Mouse (Mus musculus): ENCODE results near the gene Dnajc14. TPM values are rescaled to one million over a fixed set of nuclear protein-coding genes. Genes with fewer than 3 reads are reported as not detected.

The Dnajc14 gene
- polyA plus RNA-seq, 1 experiment from 2014 or later: 35.6 TPM

DNA sequence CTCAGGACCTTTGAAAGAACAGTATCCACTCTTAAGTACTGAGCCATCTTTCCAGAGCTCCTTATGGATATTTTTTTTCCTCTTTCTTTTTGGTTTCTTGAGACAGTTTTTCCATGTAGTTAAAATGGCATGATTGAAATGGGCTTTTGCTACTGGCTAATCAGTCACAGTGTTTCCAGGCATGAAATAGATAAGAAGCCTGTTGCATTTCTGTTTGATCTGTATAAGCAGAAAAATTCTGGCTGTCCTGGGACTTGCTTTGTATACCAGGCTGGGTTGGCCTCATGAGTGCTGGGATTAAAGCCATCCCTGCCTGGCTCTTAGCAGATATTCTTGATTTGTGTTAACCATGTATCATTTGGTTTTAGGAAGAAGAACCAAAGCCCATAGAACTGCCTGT lies 35.6 kb downstream of the Dnajc14 start:
- H3K4me1 ChIP-seq (ENCODE audit: control insufficient read depth, insufficient read depth, low read length): no peaks in the 10 kb centered on the region
- H3K27ac ChIP-seq (ENCODE audit: low read depth, low read length): no peak overlapping the region
- no peak overlapping the region for H3K4me2 ChIP-seq (ENCODE audit: low read depth, low read length)
- H3K4me3 ChIP-seq (ENCODE audit: low read depth, low read length): no peak overlapping the region
- H3K36me3 ChIP-seq (ENCODE audit: control insufficient read depth, insufficient read depth, low read length): peaks cover 21% of the 10 kb centered on the region
- no peak for ATAC-seq (ENCODE audit: low read depth)
- no peaks in the 10 kb centered on the region for H3K9me3 ChIP-seq (ENCODE audit: control insufficient read depth, low read length)
- H3K9ac ChIP-seq (replicated peaks; ENCODE audit: low read depth, low read length): no peak overlapping the region
- H3K27me3 ChIP-seq (ENCODE audit: control insufficient read depth, insufficient read depth, low read length): no peaks in the 10 kb centered on the region

DNA sequence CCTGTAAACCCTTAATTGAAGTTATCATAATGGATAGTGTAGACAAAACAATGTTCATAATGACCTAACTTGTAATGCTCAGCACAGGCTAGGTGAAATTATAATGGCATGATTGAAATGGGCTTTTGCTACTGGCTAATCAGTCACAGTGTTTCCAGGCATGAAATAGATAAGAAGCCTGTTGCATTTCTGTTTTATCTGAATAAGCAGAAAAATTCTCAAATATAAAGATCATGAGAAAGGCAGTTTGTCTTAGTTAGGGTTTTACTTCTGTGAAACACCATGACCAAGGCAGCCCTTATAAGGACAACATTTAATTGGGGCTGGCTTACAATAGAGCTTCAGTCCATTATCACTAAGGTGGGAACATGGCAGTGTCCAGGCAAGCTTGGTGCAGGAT lies 36.8 kb downstream of the Dnajc14 start:
- H3K4me3 ChIP-seq (ENCODE audit: low read depth, low read length): no peak overlapping the region
- H3K9me3 ChIP-seq (ENCODE audit: control insufficient read depth, low read length): no peaks in the 10 kb centered on the region
- H3K36me3 ChIP-seq (ENCODE audit: control insufficient read depth, insufficient read depth, low read length): peaks cover 19% of the 10 kb centered on the region; the same call in 1 of the 2 replicates
- H3K4me1 ChIP-seq (ENCODE audit: control insufficient read depth, insufficient read depth, low read length): no peaks in the 10 kb centered on the region
- H3K4me2 ChIP-seq (ENCODE audit: low read depth, low read length): no peak overlapping the region
- ATAC-seq (ENCODE audit: low read depth): no peak
- H3K27me3 ChIP-seq (ENCODE audit: control insufficient read depth, insufficient read depth, low read length): no peaks in the 10 kb centered on the region
- H3K27ac ChIP-seq (ENCODE audit: low read depth, low read length): no peak overlapping the region
- no peak overlapping the region for H3K9ac ChIP-seq (replicated peaks; ENCODE audit: low read depth, low read length)

DNA sequence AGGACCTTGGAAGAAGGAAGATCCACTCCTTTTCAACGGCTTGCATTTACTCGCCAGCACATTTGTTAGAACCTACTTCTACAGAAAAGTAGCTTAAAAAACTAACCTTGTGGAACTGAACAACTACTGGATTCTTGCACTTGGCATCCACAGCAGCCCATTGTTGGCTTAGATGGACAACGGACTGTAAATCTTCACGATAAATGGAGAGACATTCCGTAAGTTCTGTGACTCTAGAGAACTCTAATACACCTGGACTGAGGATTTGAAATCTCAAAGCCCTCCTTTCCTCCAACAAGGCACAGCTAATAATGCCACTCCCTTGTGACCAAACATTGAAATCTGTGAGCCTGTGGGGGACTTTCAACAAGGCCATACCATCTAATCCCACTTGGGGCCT lies 39.4 kb downstream of the Dnajc14 start:
- Histone ChIP-seq H3K4me2 (ENCODE audit: low read depth, low read length) (no peak overlapping the region), H3K27ac (ENCODE audit: low read depth, low read length) (no peak overlapping the region), H3K4me1 (ENCODE audit: control insufficient read depth, insufficient read depth, low read length) (no peaks in the 10 kb centered on the region), H3K9ac (replicated peaks; ENCODE audit: low read depth, low read length) (no peak overlapping the region), H3K27me3 (ENCODE audit: control insufficient read depth, insufficient read depth, low read length) (no peaks in the 10 kb centered on the region), H3K9me3 (ENCODE audit: control insufficient read depth, low read length) (no peaks in the 10 kb centered on the region), H3K36me3 (ENCODE audit: control insufficient read depth, insufficient read depth, low read length) (peaks cover 22% of the 10 kb centered on the region), H3K4me3 (ENCODE audit: low read depth, low read length) (no peak overlapping the region)
- WGBS: 92% methylated on average over 5 of the region's 5 CpGs
- no peak for ATAC-seq (ENCODE audit: low read depth)

DNA sequence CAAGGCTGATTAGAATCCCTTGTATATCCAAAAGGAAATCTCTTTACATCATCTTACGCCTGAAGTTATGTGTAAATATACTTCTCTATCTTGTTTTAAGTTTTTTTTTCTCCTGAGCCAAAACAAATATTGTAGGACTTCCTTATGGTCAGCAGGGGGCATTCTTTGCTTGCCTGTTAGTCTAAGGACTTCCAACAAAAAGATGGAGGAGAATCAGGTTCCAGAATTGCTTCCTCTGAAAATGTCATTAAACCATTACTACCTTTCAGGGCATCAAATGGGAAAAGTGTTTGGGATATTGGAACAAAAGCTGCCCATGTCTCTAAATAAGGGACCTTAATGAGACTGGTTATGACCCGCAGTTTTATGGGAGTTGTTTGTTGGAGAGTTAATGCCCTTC lies 41.7 kb downstream of the Dnajc14 start:
- no peak for ATAC-seq (ENCODE audit: low read depth)
- H3K36me3 ChIP-seq (ENCODE audit: control insufficient read depth, insufficient read depth, low read length): peaks cover 34% of the 10 kb centered on the region
- H3K27ac ChIP-seq (ENCODE audit: low read depth, low read length): no peak overlapping the region
- 14% methylated on average over 2 of the region's 2 CpGs for WGBS
- no peak overlapping the region for H3K4me2 ChIP-seq (ENCODE audit: low read depth, low read length)
- H3K4me1 ChIP-seq (ENCODE audit: control insufficient read depth, insufficient read depth, low read length): no peaks in the 10 kb centered on the region
- no peaks in the 10 kb centered on the region for H3K27me3 ChIP-seq (ENCODE audit: control insufficient read depth, insufficient read depth, low read length)
- H3K9me3 ChIP-seq (ENCODE audit: control insufficient read depth, low read length): no peaks in the 10 kb centered on the region
- no peak overlapping the region for H3K9ac ChIP-seq (replicated peaks; ENCODE audit: low read depth, low read length)
- H3K4me3 ChIP-seq (ENCODE audit: low read depth, low read length): no peak overlapping the region

DNA sequence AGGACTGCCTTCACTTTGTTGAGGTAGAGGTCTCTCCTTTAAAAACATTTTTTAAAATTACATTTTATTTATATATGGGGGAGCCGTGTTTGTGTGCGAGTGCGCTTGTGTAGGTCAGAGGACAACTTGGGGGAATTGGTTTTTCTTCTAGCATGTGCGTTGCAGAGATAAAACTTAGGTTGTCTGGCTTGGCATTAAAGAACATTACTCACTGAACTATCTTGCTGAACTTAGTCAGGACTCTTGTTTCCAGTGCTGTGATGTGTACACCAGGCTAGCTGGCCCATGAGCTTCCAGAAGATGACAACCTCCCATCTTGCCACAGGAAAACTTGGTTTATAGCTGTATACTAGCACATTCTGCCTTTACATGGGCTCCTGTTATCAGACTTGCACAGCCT lies 42.8 kb downstream of the Dnajc14 start:
- Histone ChIP-seq H3K27ac (ENCODE audit: low read depth, low read length) (no peak overlapping the region), H3K9me3 (ENCODE audit: control insufficient read depth, low read length) (no peaks in the 10 kb centered on the region), H3K4me3 (ENCODE audit: low read depth, low read length) (no peak overlapping the region), H3K4me2 (ENCODE audit: low read depth, low read length) (no peak overlapping the region), H3K27me3 (ENCODE audit: control insufficient read depth, insufficient read depth, low read length) (no peaks in the 10 kb centered on the region), H3K4me1 (ENCODE audit: control insufficient read depth, insufficient read depth, low read length) (no peaks in the 10 kb centered on the region), H3K36me3 (ENCODE audit: control insufficient read depth, insufficient read depth, low read length) (peaks cover 36% of the 10 kb centered on the region), H3K9ac (replicated peaks; ENCODE audit: low read depth, low read length) (no peak overlapping the region)
- ATAC-seq (ENCODE audit: low read depth): no peak
- WGBS: 94% methylated on average over 4 of the region's 4 CpGs

DNA sequence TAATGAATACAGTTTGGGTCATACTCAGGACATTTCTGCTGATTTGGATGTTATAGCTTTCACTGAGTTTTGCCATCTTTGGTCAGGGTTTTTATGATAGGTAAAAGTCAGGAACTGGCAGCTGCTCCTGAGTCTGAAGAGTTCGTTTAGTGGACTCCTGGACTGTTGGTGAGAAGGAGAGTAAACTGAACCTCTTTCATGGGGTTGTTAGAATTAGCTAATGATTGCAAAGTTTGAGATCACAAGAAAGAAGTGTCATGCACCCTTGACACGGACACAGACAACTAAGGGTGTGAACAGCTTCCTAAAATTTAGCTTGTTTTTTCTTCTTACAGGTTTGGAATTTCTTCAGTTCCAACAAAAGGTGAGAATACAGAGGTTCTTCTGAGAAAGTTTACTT lies 44.6 kb downstream of the Dnajc14 start:
- 62% methylated on average over 2 of the region's 2 CpGs for WGBS
- Histone ChIP-seq H3K4me2 (ENCODE audit: low read depth, low read length) (no peak overlapping the region), H3K27me3 (ENCODE audit: control insufficient read depth, insufficient read depth, low read length) (no peaks in the 10 kb centered on the region), H3K27ac (ENCODE audit: low read depth, low read length) (no peak overlapping the region), H3K9me3 (ENCODE audit: control insufficient read depth, low read length) (no peaks in the 10 kb centered on the region), H3K4me3 (ENCODE audit: low read depth, low read length) (no peak overlapping the region), H3K36me3 (ENCODE audit: control insufficient read depth, insufficient read depth, low read length) (peaks cover 33% of the 10 kb centered on the region), H3K4me1 (ENCODE audit: control insufficient read depth, insufficient read depth, low read length) (no peaks in the 10 kb centered on the region), H3K9ac (replicated peaks; ENCODE audit: low read depth, low read length) (no peak overlapping the region)
- ATAC-seq (ENCODE audit: low read depth): no peak

DNA sequence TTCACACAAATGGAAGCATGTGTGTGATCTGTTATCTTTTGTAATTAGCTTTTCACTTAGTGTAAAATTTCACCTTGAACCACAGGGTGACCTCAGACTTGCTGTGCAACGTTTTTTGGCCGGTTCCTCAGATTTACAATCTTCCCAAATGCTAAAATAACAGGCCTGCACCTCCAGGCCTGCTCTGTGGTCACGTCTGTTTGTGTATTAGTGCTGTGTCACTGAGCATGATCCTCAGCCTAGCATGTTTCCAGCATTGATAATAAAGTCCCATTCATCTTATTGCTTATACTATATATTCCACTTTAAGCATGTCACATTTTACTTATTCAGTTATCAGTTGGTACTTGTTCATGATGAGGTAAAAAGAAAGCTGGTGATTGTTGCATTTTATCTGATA lies 46.5 kb downstream of the Dnajc14 start:
- Histone ChIP-seq H3K9me3 (ENCODE audit: control insufficient read depth, low read length) (no peaks in the 10 kb centered on the region), H3K27me3 (ENCODE audit: control insufficient read depth, insufficient read depth, low read length) (no peaks in the 10 kb centered on the region), H3K9ac (replicated peaks; ENCODE audit: low read depth, low read length) (no peak overlapping the region), H3K4me3 (ENCODE audit: low read depth, low read length) (no peak overlapping the region), H3K4me2 (ENCODE audit: low read depth, low read length) (no peak overlapping the region), H3K36me3 (ENCODE audit: control insufficient read depth, insufficient read depth, low read length) (peaks cover 33% of the 10 kb centered on the region), H3K4me1 (ENCODE audit: control insufficient read depth, insufficient read depth, low read length) (no peaks in the 10 kb centered on the region), H3K27ac (ENCODE audit: low read depth, low read length) (no peak overlapping the region)
- no peak for ATAC-seq (ENCODE audit: low read depth)
- 66% methylated on average over 3 of the region's 3 CpGs for WGBS

DNA sequence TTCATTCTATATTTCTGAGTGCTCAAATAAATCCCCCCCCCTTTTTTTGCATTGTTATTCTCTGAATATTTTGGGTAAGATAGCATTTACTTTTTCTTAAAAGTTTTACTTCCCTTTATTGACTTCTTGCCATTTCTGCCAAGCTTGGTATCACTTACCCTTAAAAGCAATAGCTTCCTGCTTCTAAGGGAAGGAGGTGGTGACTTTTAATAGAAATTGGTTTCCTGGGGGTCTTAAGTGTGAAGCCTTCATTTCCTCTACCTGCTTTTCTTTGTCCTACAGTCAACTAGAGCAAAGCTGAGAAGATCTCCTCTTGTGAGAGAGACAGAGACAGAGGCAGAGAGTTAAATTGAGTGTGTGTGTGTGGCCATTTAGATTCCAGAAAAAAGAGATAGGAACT lies 57.3 kb downstream of the Dnajc14 start:
- Histone ChIP-seq H3K36me3 (ENCODE audit: control insufficient read depth, insufficient read depth, low read length) (peaks cover 11% of the 10 kb centered on the region), H3K4me2 (ENCODE audit: low read depth, low read length) (no peak overlapping the region), H3K27me3 (ENCODE audit: control insufficient read depth, insufficient read depth, low read length) (no peaks in the 10 kb centered on the region), H3K9ac (replicated peaks; ENCODE audit: low read depth, low read length) (no peak overlapping the region), H3K4me3 (ENCODE audit: low read depth, low read length) (no peak overlapping the region), H3K27ac (ENCODE audit: low read depth, low read length) (no peak overlapping the region), H3K4me1 (ENCODE audit: control insufficient read depth, insufficient read depth, low read length) (no peaks in the 10 kb centered on the region), H3K9me3 (ENCODE audit: control insufficient read depth, low read length) (no peaks in the 10 kb centered on the region)
- no peak for ATAC-seq (ENCODE audit: low read depth)

DNA sequence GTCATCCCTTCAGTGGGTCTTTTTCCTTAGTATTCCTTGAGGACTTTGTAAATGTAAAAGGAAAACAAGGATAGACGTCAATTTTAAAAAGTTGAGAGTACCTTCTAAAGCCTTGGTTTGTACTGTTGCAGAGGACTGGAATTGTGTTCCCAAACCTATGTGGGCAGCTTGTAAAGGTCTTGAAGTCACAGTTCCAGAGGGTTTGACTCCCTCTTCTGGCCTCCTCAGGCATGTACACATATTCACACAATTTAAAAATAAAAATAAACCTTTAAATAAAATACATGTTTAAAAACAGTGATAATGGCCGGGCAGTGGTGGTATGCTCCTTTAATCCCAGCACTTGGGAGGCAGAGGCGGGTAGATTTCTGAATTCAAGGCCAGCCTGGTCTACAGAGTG lies 62.2 kb downstream of the Dnajc14 start:
- peaks cover 11% of the 10 kb centered on the region for H3K36me3 ChIP-seq (ENCODE audit: control insufficient read depth, insufficient read depth, low read length)
- 91% methylated on average over 3 of the region's 3 CpGs for WGBS
- ATAC-seq (ENCODE audit: low read depth): no peak
- H3K4me3 ChIP-seq (ENCODE audit: low read depth, low read length): no peak overlapping the region
- H3K9ac ChIP-seq (replicated peaks; ENCODE audit: low read depth, low read length): no peak overlapping the region
- no peak overlapping the region for H3K4me2 ChIP-seq (ENCODE audit: low read depth, low read length)
- H3K4me1 ChIP-seq (ENCODE audit: control insufficient read depth, insufficient read depth, low read length): no peaks in the 10 kb centered on the region
- H3K27me3 ChIP-seq (ENCODE audit: control insufficient read depth, insufficient read depth, low read length): no peaks in the 10 kb centered on the region
- H3K9me3 ChIP-seq (ENCODE audit: control insufficient read depth, low read length): no peaks in the 10 kb centered on the region
- H3K27ac ChIP-seq (ENCODE audit: low read depth, low read length): no peak overlapping the region

DNA sequence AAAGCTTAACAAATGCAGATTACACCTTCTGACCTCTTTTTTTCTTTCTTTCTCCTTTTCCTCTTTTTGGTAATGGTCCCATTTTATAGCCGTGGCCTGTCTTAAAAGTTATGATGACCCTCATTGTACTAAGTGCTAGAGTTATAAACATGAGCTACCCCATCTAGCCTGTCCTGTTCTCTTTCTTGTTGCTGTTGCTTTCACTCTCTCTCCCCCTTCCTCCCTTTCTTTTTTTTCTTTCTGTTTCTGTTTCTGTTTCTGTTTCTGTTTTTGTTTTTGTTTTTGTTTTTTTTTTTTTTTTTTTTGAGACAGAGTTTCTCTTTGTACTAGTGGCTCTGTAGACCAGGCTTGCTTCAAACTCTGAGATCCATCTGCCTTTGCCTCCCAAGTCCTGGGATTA lies 62.7 kb downstream of the Dnajc14 start:
- no peak for ATAC-seq (ENCODE audit: low read depth)
- no peak overlapping the region for H3K9ac ChIP-seq (replicated peaks; ENCODE audit: low read depth, low read length)
- no peak overlapping the region for H3K27ac ChIP-seq (ENCODE audit: low read depth, low read length)
- peaks cover 11% of the 10 kb centered on the region for H3K36me3 ChIP-seq (ENCODE audit: control insufficient read depth, insufficient read depth, low read length)
- 100% methylated on average over 1 of the region's 1 CpGs for whole genome bisulfite sequencing
- no peak overlapping the region for H3K4me2 ChIP-seq (ENCODE audit: low read depth, low read length)
- no peaks in the 10 kb centered on the region for H3K9me3 ChIP-seq (ENCODE audit: control insufficient read depth, low read length)
- no peak overlapping the region for H3K4me3 ChIP-seq (ENCODE audit: low read depth, low read length)
- H3K4me1 ChIP-seq (ENCODE audit: control insufficient read depth, insufficient read depth, low read length): no peaks in the 10 kb centered on the region
- no peaks in the 10 kb centered on the region for H3K27me3 ChIP-seq (ENCODE audit: control insufficient read depth, insufficient read depth, low read length)
